Mouse (Mus musculus) thymus, postnatal 25 days (tissue): ENCODE measurements around the gene Gm28510.
"Not testable (repeated sequence)": the region's sequence is repeated elsewhere in the genome, so short reads cannot be mapped to it uniquely, and the experiment has no call there.

ENCODE experiments used
- DNase-seq: peaks from one replicate; pipeline ENCODE4 v3.0.0; 2022

The Gm28510 gene

GRCm38 (mm10) chrY:10412437-10412836, at the start of gene Gm28510:
Gene Gm28510, plus strand, starts transcription at chrY:10412737.
- not testable (repeated sequence) for DNase-seq
